Mouse (Mus musculus) hindbrain, embryonic 15.5 days (tissue): ENCODE measurements at regions not wholly inside any gene's neighbourhood (a gene's known extent, or its start where the extent isn't known, plus 50 kb on each side); places are given as distances from the start of the nearest gene placed in this dataset.

Experiments
- ATAC-seq: fragments of 200-750 bp; cut with Nextera tagmentation; 2 replicates; pipeline ENCODE4 v1.8.0; 2017; ENCODE audit warnings: low read depth, moderate number of reproducible peaks, moderate TSS enrichment; ENCODE audit not compliant: low FRiP score
- H3K27ac ChIP-seq: fragments of 300-500 bp; sonication (generic); replicated peaks from 2 replicates; pipeline ENCODE4 v1.5.1; 2015; ENCODE audit warnings: mild to moderate bottlenecking, inconsistent platforms
- H3K27me3 ChIP-seq: fragments of 300-500 bp; sonication (generic); 2 replicates; pipeline ENCODE4 v1.6.1; 2015; ENCODE audit warnings: control low read depth, inconsistent platforms
- H3K36me3 ChIP-seq: fragments of 300-500 bp; sonication (generic); 2 replicates; pipeline ENCODE4 v1.6.1; 2015; ENCODE audit warnings: control low read depth, inconsistent platforms
- H3K4me1 ChIP-seq: fragments of 300-500 bp; sonication (generic); replicated peaks from 2 replicates; pipeline ENCODE4 v1.6.1; 2015; ENCODE audit warnings: control low read depth, inconsistent platforms
- H3K4me2 ChIP-seq: fragments of 300-500 bp; sonication (generic); 2 replicates; pipeline ENCODE4 v1.6.1; 2015; ENCODE audit warnings: moderate library complexity, mild to moderate bottlenecking, inconsistent platforms
- H3K4me3 ChIP-seq: fragments of 300-500 bp; sonication (generic); 2 replicates; pipeline ENCODE4 v1.5.1; 2015; ENCODE audit warnings: mild to moderate bottlenecking, inconsistent platforms
- H3K9ac ChIP-seq: fragments of 300-500 bp; sonication (generic); 2 replicates; pipeline ENCODE4 v1.6.1; 2015; ENCODE audit warnings: inconsistent platforms
- H3K9me3 ChIP-seq: fragments of 300-500 bp; sonication (generic); 2 replicates; pipeline ENCODE4 v1.6.1; 2016; ENCODE audit warnings: control low read depth, inconsistent platforms
- WGBS: fragments of 180-500 bp; shearing (Covaris S2); methylation state at CpG from one replicate; pipeline ENCODE4 v1.1.7; 2015; 5-methylcytosine and 5-hydroxymethylcytosine counted together

DNA sequence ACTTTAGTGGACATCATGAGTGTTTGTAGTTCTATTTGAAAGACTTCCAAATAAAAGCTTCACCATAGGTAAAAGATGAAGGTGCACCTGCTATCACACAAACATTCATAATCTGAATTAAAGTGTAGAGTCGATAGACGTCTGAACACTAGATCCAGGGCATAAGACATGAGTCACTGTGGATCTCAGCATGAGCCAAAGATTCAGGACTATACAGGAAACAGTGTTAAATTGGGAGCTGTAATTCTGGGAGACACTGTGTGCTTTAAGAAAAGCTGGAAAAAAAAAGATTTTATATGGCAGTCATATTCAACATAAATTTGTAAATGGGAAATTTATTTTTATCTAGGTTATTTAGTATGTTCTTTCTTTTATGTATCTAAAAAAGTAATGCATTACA, 160.5 kb downstream of the Pdha2 start:
- H3K27me3 ChIP-seq = no peaks in the 10 kb centered on the region
- H3K9ac ChIP-seq = no peak overlapping the region
- H3K4me3 ChIP-seq = no peak overlapping the region
- H3K9me3 ChIP-seq = no peaks in the 10 kb centered on the region
- no peak overlapping the region for H3K4me2 ChIP-seq
- no peak overlapping the region for H3K27ac ChIP-seq
- no peak for ATAC-seq
- H3K36me3 ChIP-seq = no peaks in the 10 kb centered on the region
- WGBS = 82% methylated on average over 2 of the region's 2 CpGs
- H3K4me1 ChIP-seq = no peaks in the 10 kb centered on the region

GRCm38 (mm10) chr3:141014262-141014547, 197.9 kb downstream of the Pdha2 start:
- 57% methylated on average over 1 of the region's 1 CpGs for WGBS
- Histone ChIP-seq H3K4me2 (no peak overlapping the region), H3K36me3 (no peaks in the 10 kb centered on the region), H3K4me3 (no peak overlapping the region), H3K4me1 (no peaks in the 10 kb centered on the region), H3K9me3 (no peaks in the 10 kb centered on the region), H3K27me3 (no peaks in the 10 kb centered on the region), H3K27ac (no peak overlapping the region), H3K9ac (no peak overlapping the region)
- ATAC-seq = no peak

DNA sequence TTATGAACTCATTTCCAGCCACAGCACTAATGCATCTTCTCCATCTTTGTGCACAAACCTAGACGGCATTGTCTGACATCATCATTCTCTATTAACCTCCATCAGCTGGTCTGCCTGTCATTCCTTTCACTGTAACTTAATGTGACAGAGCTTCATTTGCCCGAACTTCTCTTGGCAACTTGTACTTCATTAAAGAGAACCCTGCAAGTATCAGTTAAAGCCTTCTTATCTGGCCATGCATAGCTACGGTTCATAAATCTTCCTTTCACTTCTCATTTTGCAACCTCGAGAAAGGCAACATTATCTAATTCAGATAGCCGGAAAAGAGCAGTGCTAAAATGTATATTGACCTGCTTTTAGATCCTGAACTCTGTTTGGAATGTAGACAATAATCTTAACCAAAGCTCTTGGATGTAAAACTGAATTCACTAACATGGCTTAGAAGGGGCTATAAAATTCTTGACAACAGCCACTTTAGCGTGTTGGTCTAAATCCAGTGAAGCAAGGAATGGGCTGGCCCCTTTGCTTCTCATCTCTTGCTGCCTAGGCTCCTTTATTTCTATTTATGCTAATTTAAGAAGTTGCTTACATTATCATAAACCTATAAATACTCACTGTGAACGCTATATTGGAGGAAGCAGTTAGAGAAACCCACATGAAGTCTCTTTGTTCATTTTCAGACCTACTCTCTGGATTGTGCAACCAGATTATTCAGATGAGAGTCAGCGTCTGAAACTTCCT, 198.5 kb downstream of the Pdha2 start:
- WGBS = 62% methylated on average over 8 of the region's 8 CpGs

DNA sequence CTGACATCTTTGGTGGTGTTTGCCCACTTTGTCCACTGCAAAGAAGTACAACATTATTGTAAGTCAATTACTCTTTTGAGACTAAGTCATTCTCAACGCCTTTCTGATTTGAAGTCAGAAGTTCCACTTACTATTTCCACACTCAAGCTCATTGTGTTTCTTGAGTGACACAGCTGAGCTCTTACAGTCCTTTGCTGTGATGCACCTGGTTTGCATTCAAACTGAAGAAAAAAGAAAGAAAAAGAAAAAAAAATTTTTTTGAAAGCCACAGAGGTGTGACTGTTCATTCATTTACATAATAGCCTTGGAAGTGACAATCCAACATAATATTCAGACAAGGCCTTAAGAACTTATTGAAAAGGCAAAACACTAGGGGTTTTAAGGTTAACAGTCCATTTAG, 199.2 kb downstream of the Pdha2 start:
- WGBS = 68% methylated on average over 1 of the region's 1 CpGs
- H3K9me3 ChIP-seq = no peaks in the 10 kb centered on the region

More for the DNA sequence above, 198.5 kb downstream of the Pdha2 start:
- Histone ChIP-seq H3K4me3 (no peak overlapping the region), H3K9me3 (no peaks in the 10 kb centered on the region), H3K4me2 (no peak overlapping the region), H3K4me1 (no peaks in the 10 kb centered on the region), H3K36me3 (no peaks in the 10 kb centered on the region), H3K27me3 (no peaks in the 10 kb centered on the region), H3K9ac (no peak overlapping the region), H3K27ac (no peak overlapping the region)
- ATAC-seq = no peak

GRCm38 (mm10) chr3:141008792-141009191, 203.4 kb downstream of the Pdha2 start:
- H3K9ac ChIP-seq = no peak overlapping the region
- no peaks in the 10 kb centered on the region for H3K4me1 ChIP-seq
- no peaks in the 10 kb centered on the region for H3K27me3 ChIP-seq
- no peak overlapping the region for H3K4me2 ChIP-seq
- 88% methylated on average over 2 of the region's 2 CpGs for WGBS
- H3K9me3 ChIP-seq = no peaks in the 10 kb centered on the region
- ATAC-seq = no peak
- no peaks in the 10 kb centered on the region for H3K36me3 ChIP-seq
- no peak overlapping the region for H3K4me3 ChIP-seq
- no peak overlapping the region for H3K27ac ChIP-seq

More for the DNA sequence above, 199.2 kb downstream of the Pdha2 start:
- Histone ChIP-seq H3K4me3 (no peak overlapping the region), H3K4me1 (no peaks in the 10 kb centered on the region), H3K4me2 (no peak overlapping the region), H3K27ac (no peak overlapping the region), H3K27me3 (no peaks in the 10 kb centered on the region), H3K36me3 (no peaks in the 10 kb centered on the region), H3K9ac (no peak overlapping the region)
- no peak for ATAC-seq

DNA sequence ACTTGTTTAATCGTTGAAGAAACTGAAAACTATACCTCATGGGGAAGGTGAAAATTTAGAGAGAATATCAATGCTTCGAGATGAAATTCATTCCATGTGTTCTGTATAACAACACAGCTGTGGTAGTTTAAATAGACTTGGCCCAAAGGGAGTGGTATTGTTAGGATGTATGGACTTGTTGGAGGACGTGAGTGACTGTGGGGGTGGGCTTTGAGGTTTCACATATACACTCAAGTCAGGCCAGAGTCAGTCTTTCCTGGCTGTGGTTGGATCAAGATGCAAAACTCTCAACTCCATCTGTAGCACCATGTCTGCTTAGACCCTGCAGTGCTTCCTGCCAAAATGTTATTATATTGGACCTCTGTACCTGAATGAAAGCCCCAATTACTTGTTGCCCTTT, 206.3 kb downstream of the Pdha2 start:
- no peak for ATAC-seq
- H3K4me1 ChIP-seq = no peaks in the 10 kb centered on the region
- H3K9me3 ChIP-seq = no peaks in the 10 kb centered on the region
- no peaks in the 10 kb centered on the region for H3K36me3 ChIP-seq
- no peak overlapping the region for H3K4me2 ChIP-seq
- no peak overlapping the region for H3K4me3 ChIP-seq
- no peak overlapping the region for H3K9ac ChIP-seq
- 76% methylated on average over 3 of the region's 3 CpGs for WGBS
- H3K27me3 ChIP-seq = no peaks in the 10 kb centered on the region
- no peak overlapping the region for H3K27ac ChIP-seq

DNA sequence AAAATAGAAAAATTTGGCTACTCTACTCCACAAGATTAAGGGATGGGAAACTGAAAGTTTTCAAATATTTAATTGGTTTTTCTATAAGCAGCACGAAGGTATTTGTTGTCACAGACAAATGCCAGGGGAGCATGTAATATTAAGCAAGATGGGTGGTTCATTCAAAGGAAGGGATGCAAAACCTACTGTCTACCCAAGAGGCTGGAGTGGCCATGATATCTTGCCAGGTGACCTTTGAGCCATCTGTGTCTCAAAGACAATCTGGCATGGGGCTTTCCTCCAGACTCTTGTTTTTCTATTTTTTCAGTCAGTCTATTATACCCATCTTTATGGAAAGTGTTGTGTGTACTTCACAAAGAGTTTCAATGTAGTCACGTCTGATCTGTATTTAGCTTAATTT, 208.6 kb downstream of the Pdha2 start:
- H3K9ac ChIP-seq = no peak overlapping the region
- H3K27me3 ChIP-seq = no peaks in the 10 kb centered on the region
- ATAC-seq = no peak
- no peaks in the 10 kb centered on the region for H3K4me1 ChIP-seq
- WGBS = 76% methylated on average over 2 of the region's 2 CpGs
- no peak overlapping the region for H3K4me3 ChIP-seq
- no peak overlapping the region for H3K4me2 ChIP-seq
- H3K36me3 ChIP-seq = no peaks in the 10 kb centered on the region
- no peak overlapping the region for H3K27ac ChIP-seq
- no peaks in the 10 kb centered on the region for H3K9me3 ChIP-seq

GRCm38 (mm10) chr3:140988247-140988646, 223.9 kb downstream of the Pdha2 start:
- no peaks in the 10 kb centered on the region for H3K9me3 ChIP-seq
- H3K4me1 ChIP-seq = no peaks in the 10 kb centered on the region
- H3K4me2 ChIP-seq = no peak overlapping the region
- H3K9ac ChIP-seq = no peak overlapping the region
- no peaks in the 10 kb centered on the region for H3K27me3 ChIP-seq
- ATAC-seq = no peak
- H3K36me3 ChIP-seq = no peaks in the 10 kb centered on the region
- H3K4me3 ChIP-seq = no peak overlapping the region
- 85% methylated on average over 5 of the region's 5 CpGs for WGBS
- no peak overlapping the region for H3K27ac ChIP-seq

DNA sequence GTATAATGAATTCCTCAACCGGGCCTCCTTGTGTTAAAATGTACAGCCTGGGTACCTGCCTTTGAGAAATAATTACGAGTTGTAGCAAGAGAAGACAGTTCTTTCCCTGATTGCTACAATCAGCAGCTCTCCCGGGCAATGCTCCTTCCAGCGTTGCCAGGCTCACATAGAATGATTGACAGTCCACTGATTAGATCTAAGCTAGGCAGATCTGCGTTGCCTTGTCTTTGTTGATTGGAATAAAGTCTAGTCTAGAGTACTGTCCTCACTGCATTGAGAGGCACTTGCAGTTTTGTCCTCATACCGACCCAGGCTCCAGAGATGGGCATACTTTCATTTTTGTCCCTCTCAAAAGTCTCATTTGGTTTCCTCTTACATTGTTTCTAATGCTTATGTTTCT, 238.6 kb downstream of the Pdha2 start:
- H3K4me2 ChIP-seq = no peak overlapping the region
- no peak overlapping the region for H3K9ac ChIP-seq
- no peaks in the 10 kb centered on the region for H3K27me3 ChIP-seq
- H3K9me3 ChIP-seq = no peaks in the 10 kb centered on the region
- no peak overlapping the region for H3K27ac ChIP-seq
- no peaks in the 10 kb centered on the region for H3K36me3 ChIP-seq
- 0 out of 2 replicates have a peak, but pooled peaks have one; percentile 42 for ATAC-seq
- 49% methylated on average over 6 of the region's 6 CpGs for WGBS
- no peak overlapping the region for H3K4me3 ChIP-seq
- H3K4me1 ChIP-seq = no peaks in the 10 kb centered on the region

GRCm38 (mm10) chr3:140969892-140970880, 242.0 kb downstream of the Pdha2 start:
- Histone ChIP-seq H3K36me3 (no peaks in the 10 kb centered on the region), H3K4me2 (no peak overlapping the region), H3K9me3 (no peaks in the 10 kb centered on the region), H3K27me3 (no peaks in the 10 kb centered on the region), H3K27ac (no peak overlapping the region), H3K9ac (no peak overlapping the region), H3K4me3 (no peak overlapping the region), H3K4me1 (no peaks in the 10 kb centered on the region)
- ATAC-seq = no peak
- WGBS = 93% methylated on average over 3 of the region's 3 CpGs

GRCm38 (mm10) chr3:140968556-140968955, 243.6 kb downstream of the Pdha2 start:
- Histone ChIP-seq H3K4me1 (no peaks in the 10 kb centered on the region), H3K9ac (no peak overlapping the region), H3K4me3 (no peak overlapping the region), H3K9me3 (no peaks in the 10 kb centered on the region), H3K4me2 (no peak overlapping the region), H3K27ac (no peak overlapping the region), H3K36me3 (no peaks in the 10 kb centered on the region), H3K27me3 (no peaks in the 10 kb centered on the region)
- no peak for ATAC-seq
- WGBS = 90% methylated on average over 3 of the region's 3 CpGs

DNA sequence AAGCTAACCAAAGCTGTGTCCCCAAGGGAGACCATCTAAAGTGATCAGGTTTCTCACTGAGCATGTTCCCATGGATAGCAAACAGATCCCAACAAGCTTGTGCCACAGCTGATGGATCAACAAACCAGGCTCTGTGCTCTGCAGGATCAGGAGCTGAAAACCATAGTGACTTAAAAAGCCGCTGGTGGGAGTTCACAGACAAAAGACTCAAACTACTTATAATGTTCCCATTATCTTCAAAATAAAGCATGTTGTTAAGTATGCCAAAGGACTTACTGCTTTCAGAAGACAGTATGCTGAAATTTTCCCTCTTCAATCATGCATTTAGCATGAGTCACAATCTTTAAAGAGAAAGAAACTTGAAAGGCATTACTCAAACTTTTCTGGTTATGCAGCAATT, 254.5 kb downstream of the Pdha2 start:
- no peak overlapping the region for H3K4me3 ChIP-seq
- no peak for ATAC-seq
- H3K9me3 ChIP-seq = no peaks in the 10 kb centered on the region
- 26% methylated on average over 1 of the region's 1 CpGs for WGBS
- no peaks in the 10 kb centered on the region for H3K27me3 ChIP-seq
- no peaks in the 10 kb centered on the region for H3K36me3 ChIP-seq
- no peak overlapping the region for H3K9ac ChIP-seq
- no peaks in the 10 kb centered on the region for H3K4me1 ChIP-seq
- H3K27ac ChIP-seq = no peak overlapping the region
- no peak overlapping the region for H3K4me2 ChIP-seq
